Mouse (Mus musculus) hindbrain, embryonic 10.5 days (tissue): ENCODE data around the gene Dgat2. TPM values are rescaled to one million over a fixed set of nuclear protein-coding genes. Genes with fewer than 3 reads are reported as not detected.

ENCODE experiments used
- DNase-seq: peaks from one replicate; pipeline ENCODE4 v3.0.0-alpha.2; 2017; ENCODE audit warnings: low spot score
- H3K27ac ChIP-seq: fragments of 300-500 bp; sonication (generic); 2 replicates; pipeline ENCODE4 v1.5.1; 2016; ENCODE audit warnings: mild to moderate bottlenecking, moderate library complexity
- H3K27me3 ChIP-seq: fragments of 300-500 bp; sonication (generic); 2 replicates; pipeline ENCODE4 v1.6.1; 2016; ENCODE audit warnings: mild to moderate bottlenecking; ENCODE audit not compliant: poor library complexity, insufficient read depth, severe bottlenecking
- H3K36me3 ChIP-seq: fragments of 300-500 bp; sonication (generic); 2 replicates; pipeline ENCODE4 v1.6.1; 2016; ENCODE audit warnings: mild to moderate bottlenecking, moderate library complexity
- H3K4me1 ChIP-seq: fragments of 300-500 bp; sonication (generic); replicated peaks from 2 replicates; pipeline ENCODE4 v1.6.1; 2016; ENCODE audit warnings: mild to moderate bottlenecking
- H3K4me3 ChIP-seq: fragments of 300-500 bp; sonication (generic); 2 replicates; pipeline ENCODE4 v1.5.1; 2016; ENCODE audit warnings: mild to moderate bottlenecking, moderate library complexity
- H3K9me3 ChIP-seq: fragments of 300-500 bp; sonication (generic); 2 replicates; pipeline ENCODE4 v1.6.1; 2016; ENCODE audit warnings: mild to moderate bottlenecking, moderate library complexity
- WGBS: fragments of 180-500 bp; shearing (Covaris S2); methylation state at CpG from one replicate; pipeline ENCODE4 v1.1.7; 2016; 5-methylcytosine and 5-hydroxymethylcytosine counted together
- polyA plus RNA-seq: library from polyadenylated mRNA; unstranded; fragments of >200 nt; fragmentation: Nextera tagmentation; extraction: Ambion mirVana; gene quantifications from 2 replicates; pipeline ENCODE4 v1.2.1, GENCODE M21; 2016

Gene Dgat2
- polyA plus RNA-seq, 1 experiment from 2014 or later: 13.1 TPM

- no peaks in the 10 kb centered on the region for H3K36me3 ChIP-seq
- no peaks in the 10 kb centered on the region for H3K27me3 ChIP-seq
- H3K4me3 ChIP-seq: peak within 1 kb of the TSS; percentile 76
- WGBS: 1% methylated on average over 51 of the region's 51 CpGs
- no peaks in the 10 kb centered on the region for H3K9me3 ChIP-seq
- H3K27ac ChIP-seq: peak within 1 kb of the TSS; percentile 87
- H3K4me1 ChIP-seq: peaks cover 40% of the 10 kb centered on the region
- DNase-seq: peak; percentile 99
These were observed 41.3 kb downstream of the Dgat2 start, which contains the start of gene Uvrag for GRCm38 (mm10) chr7:99140984-99141918. TSS of gene Uvrag (minus strand) at chr7:99141141.

DNA sequence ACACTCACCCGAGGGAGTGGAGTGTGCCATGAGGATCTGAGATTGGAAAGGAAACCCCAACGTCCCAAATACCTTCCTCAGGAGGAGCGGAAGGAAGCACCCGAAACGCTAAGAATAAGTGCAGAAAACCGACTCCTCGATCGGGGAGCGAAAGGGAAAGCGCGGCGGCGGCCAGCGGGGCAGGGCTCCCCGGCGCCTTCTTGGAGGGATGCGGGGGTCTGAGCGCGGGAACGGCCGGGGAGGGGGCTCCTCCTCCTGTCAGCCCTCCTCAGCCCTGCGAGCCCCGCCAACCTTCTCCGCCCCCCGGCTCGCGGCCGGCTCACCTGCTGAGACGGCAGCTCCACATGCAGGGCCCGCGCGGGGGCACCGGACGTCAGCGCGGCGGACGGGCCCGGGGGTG is 42.0 kb downstream of the Dgat2 start:
- Histone ChIP-seq H3K27ac (peak overlapping the region; percentile 87), H3K4me1 (peaks cover 33% of the 10 kb centered on the region), H3K9me3 (peaks cover 1% of the 10 kb centered on the region; the same call in 1 of the 2 replicates), H3K36me3 (0 out of 2 replicates have a peak, but pooled peaks cover 3% of the 10 kb centered on the region), H3K27me3 (no peaks in the 10 kb centered on the region), H3K4me3 (peak overlapping the region; percentile 76)
- no peak for DNase-seq
- under 1% methylated on average over 39 of the region's 39 CpGs for WGBS

- under 1% methylated on average over 13 of the region's 13 CpGs for WGBS
- peaks cover 7% of the 10 kb centered on the region; the same call in 1 of the 2 replicates for H3K9me3 ChIP-seq
- H3K4me3 ChIP-seq: peak overlapping the region; percentile 76
- peaks cover 29% of the 10 kb centered on the region for H3K4me1 ChIP-seq
- peaks cover 8% of the 10 kb centered on the region; the same call in 1 of the 2 replicates for H3K36me3 ChIP-seq
- peak; percentile 34 for DNase-seq
- H3K27ac ChIP-seq: peak overlapping the region; percentile 87
- no peaks in the 10 kb centered on the region for H3K27me3 ChIP-seq
These were observed 42.6 kb downstream of the Dgat2 start for GRCm38 (mm10) chr7:99139841-99140491.

DNA sequence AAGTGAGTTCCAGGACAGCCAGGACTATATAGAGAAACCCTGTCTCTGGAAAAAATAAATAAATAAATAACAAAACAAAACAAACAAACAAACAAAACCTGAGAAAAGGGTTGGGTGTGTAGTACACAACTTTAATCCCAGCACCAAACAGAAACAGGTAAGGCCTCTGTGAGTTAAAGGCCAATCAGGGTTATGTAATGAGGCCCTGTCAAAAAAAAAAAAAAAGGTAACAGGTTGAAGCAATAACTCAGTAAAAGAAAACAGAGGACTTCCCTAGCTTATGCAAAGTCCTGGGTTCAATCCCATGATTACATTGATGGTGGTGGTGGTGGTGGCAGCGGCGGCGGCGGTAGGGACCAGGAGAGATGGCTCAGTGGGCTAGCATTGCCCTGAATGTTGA is 45.0 kb downstream of the Dgat2 start:
- no peak overlapping the region for H3K4me3 ChIP-seq
- peaks cover 8% of the 10 kb centered on the region; the same call in 1 of the 2 replicates for H3K9me3 ChIP-seq
- H3K36me3 ChIP-seq: peaks cover 13% of the 10 kb centered on the region
- no peaks in the 10 kb centered on the region for H3K27me3 ChIP-seq
- no peak for DNase-seq
- 94% methylated on average over 4 of the region's 4 CpGs for WGBS
- no peak overlapping the region for H3K27ac ChIP-seq
- H3K4me1 ChIP-seq: peaks cover 27% of the 10 kb centered on the region

GRCm38 (mm10) chr7:99136789-99137188 is 45.7 kb downstream of the Dgat2 start:
- Histone ChIP-seq H3K9me3 (peaks cover 8% of the 10 kb centered on the region; the same call in 1 of the 2 replicates), H3K36me3 (peaks cover 13% of the 10 kb centered on the region), H3K4me3 (no peak overlapping the region), H3K4me1 (peaks cover 20% of the 10 kb centered on the region), H3K27me3 (no peaks in the 10 kb centered on the region), H3K27ac (no peak overlapping the region)
- no peak for DNase-seq
- 51% methylated on average over 6 of the region's 6 CpGs for WGBS

GRCm38 (mm10) chr7:99133811-99134402 is 48.6 kb downstream of the Dgat2 start:
- Histone ChIP-seq H3K27me3 (no peaks in the 10 kb centered on the region), H3K4me1 (peaks cover under 1% of the 10 kb centered on the region), H3K9me3 (peaks cover 8% of the 10 kb centered on the region; the same call in 1 of the 2 replicates), H3K36me3 (peaks cover 13% of the 10 kb centered on the region), H3K27ac (no peak overlapping the region), H3K4me3 (no peak overlapping the region)
- DNase-seq: no peak
- WGBS: 91% methylated on average over 8 of the region's 8 CpGs

GRCm38 (mm10) chr7:99132597-99132996 is 49.9 kb downstream of the Dgat2 start:
- DNase-seq: no peak
- Histone ChIP-seq H3K27ac (no peak overlapping the region), H3K4me1 (peaks cover 13% of the 10 kb centered on the region), H3K36me3 (peaks cover 13% of the 10 kb centered on the region), H3K27me3 (no peaks in the 10 kb centered on the region), H3K4me3 (no peak overlapping the region), H3K9me3 (peaks cover 8% of the 10 kb centered on the region; the same call in 1 of the 2 replicates)
- WGBS: 84% methylated on average over 9 of the region's 9 CpGs

GRCm38 (mm10) chr7:99131819-99132353 is 50.6 kb downstream of the Dgat2 start:
- peaks cover 13% of the 10 kb centered on the region for H3K36me3 ChIP-seq
- H3K4me3 ChIP-seq: no peak overlapping the region
- H3K27ac ChIP-seq: no peak overlapping the region
- DNase-seq: no peak
- H3K27me3 ChIP-seq: no peaks in the 10 kb centered on the region
- peaks cover 19% of the 10 kb centered on the region for H3K4me1 ChIP-seq
- H3K9me3 ChIP-seq: peaks cover 8% of the 10 kb centered on the region; the same call in 1 of the 2 replicates
- 84% methylated on average over 6 of the region's 6 CpGs for WGBS

GRCm38 (mm10) chr7:99128965-99129364 is 53.6 kb downstream of the Dgat2 start:
- H3K9me3 ChIP-seq: no peaks in the 10 kb centered on the region
- WGBS: 92% methylated on average over 8 of the region's 8 CpGs
- peaks cover 19% of the 10 kb centered on the region for H3K4me1 ChIP-seq
- H3K27ac ChIP-seq: no peak overlapping the region
- H3K27me3 ChIP-seq: no peaks in the 10 kb centered on the region
- no peak for DNase-seq
- H3K4me3 ChIP-seq: no peak overlapping the region
- 0 out of 2 replicates have a peak, but pooled peaks cover 5% of the 10 kb centered on the region for H3K36me3 ChIP-seq

DNA sequence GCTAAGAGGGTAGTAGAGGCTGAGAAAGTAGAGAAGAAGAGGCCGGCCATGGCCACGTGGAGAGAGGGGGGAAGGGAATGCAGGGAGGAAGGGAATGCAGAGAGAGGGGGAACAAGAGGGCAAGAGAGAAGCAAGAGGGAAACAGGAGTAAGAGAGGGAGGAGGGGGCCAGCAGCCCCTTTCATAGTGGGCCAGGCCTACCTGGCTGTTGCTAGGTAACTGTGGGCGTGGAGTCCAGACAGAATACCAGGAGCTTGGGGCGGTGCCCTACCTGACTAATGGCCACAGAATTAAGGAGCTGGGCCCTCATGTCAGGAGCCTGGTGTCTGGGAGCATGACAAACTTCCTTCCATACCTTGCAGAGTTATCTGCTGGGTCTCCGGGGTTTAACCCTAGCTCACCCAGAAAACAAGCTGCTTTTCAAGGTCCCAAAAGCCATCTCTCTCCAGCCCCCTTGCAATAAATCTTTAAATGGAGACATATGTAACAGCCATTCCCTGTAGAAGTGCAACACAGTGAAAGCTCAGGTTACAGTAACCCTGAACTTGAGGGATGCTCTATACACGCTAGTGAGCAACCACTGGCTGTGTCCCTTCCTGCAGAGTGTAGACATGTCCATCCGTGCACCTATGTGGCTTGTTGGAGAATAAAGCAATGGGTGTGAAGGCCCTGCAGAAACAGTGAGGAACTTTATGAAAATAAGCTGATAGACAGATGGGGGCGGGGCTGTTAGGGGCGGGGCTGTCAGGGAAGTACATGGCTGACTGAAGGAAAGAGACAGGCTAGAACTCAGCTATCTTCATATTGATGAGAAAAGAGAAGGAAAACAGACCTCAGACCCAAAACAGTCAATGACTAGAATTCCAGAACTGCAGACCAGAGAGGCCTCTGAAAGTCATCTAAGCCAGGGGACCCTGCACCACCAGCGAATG is 54.2 kb downstream of the Dgat2 start:
- H3K27me3 ChIP-seq: no peaks in the 10 kb centered on the region
- H3K4me1 ChIP-seq: peaks cover 19% of the 10 kb centered on the region
- no peak overlapping the region for H3K4me3 ChIP-seq
- H3K36me3 ChIP-seq: 0 out of 2 replicates have a peak, but pooled peaks cover 5% of the 10 kb centered on the region
- 0 out of 2 replicates have a peak overlapping the region, but pooled peaks have one; percentile 62 for H3K27ac ChIP-seq
- WGBS: 52% methylated on average over 10 of the region's 10 CpGs
- no peaks in the 10 kb centered on the region for H3K9me3 ChIP-seq
- DNase-seq: no peak

GRCm38 (mm10) chr7:99126057-99126456 is 56.5 kb downstream of the Dgat2 start:
- no peaks in the 10 kb centered on the region for H3K27me3 ChIP-seq
- WGBS: 94% methylated on average over 8 of the region's 8 CpGs
- H3K27ac ChIP-seq: no peak overlapping the region
- H3K4me1 ChIP-seq: peaks cover 22% of the 10 kb centered on the region
- no peaks in the 10 kb centered on the region for H3K9me3 ChIP-seq
- no peak overlapping the region for H3K4me3 ChIP-seq
- H3K36me3 ChIP-seq: 0 out of 2 replicates have a peak, but pooled peaks cover 5% of the 10 kb centered on the region
- DNase-seq: no peak
